Mouse (Mus musculus) adrenal gland, adult 8-10 months (tissue): ENCODE measurements around the gene Ctxn1. TPM values are rescaled to one million over a fixed set of nuclear protein-coding genes. Genes with fewer than 3 reads are reported as not detected.

Source experiments
- DNase-seq: peaks from one replicate; pipeline ENCODE4 v3.0.0; 2022
- total RNA-seq, 4 experiments: library from RNA; stranded (reverse); gene quantifications; 2 replicates each; pipeline ENCODE4 v1.2.4; 2022

Ctxn1 gene
- total RNA-seq, 4 experiments from 2014 or later = 6.9 to 13.5 (median 11.0) TPM

DNA sequence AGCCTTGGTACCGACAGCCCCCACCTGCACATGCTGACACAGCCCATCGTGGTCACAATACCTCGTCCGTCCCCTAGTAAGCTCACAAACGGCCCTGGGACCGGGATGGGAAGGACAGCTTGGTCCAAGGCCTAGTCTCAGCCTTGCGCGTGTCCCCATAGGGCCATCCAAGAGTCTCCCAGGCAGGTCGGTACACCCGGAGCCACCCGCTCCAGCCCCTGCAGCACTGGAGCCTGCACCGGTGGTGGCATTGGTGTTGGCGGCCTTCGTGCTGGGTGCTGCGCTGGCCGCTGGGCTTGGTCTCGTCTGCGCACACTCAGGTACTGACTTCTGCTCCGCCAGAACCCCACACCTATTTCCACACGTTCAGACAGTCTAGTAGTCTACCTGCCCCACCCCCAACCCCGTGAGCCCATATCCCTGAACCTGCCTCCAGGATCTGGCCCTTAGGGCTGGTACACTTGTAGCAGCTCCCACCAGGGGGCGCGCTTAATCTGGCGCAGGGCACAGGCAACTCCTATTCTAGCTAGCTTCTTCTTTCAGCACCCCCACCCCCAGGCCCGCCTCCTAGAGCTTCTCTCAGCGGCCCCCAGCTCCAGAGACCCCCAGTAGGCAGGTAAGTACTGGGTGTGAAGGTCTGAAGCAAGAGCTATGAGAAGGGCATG, 8.6 kb downstream of the Ctxn1 start:
- DNase-seq = peak; percentile 76

DNA sequence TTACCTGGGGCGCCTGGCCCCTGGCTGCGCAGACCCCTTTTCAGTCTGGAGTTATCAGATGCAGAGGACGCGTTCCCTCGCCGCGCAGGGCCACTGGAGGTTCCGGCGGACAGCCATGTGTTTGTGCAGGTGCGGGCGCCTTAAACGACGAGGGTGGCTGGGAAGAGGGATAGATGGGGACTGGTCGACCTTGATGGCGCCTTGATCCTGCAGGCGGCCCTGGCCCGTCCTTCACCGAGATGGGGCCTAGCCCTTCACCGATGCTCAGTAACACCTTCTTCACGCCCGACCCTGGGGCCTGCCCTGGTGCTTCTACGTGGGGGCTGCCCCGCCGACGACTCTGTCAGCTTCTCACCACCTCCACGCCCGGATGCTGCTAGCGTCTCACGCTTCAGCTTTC, 9.9 kb downstream of the Ctxn1 start:
- DNase-seq = no peak

DNA sequence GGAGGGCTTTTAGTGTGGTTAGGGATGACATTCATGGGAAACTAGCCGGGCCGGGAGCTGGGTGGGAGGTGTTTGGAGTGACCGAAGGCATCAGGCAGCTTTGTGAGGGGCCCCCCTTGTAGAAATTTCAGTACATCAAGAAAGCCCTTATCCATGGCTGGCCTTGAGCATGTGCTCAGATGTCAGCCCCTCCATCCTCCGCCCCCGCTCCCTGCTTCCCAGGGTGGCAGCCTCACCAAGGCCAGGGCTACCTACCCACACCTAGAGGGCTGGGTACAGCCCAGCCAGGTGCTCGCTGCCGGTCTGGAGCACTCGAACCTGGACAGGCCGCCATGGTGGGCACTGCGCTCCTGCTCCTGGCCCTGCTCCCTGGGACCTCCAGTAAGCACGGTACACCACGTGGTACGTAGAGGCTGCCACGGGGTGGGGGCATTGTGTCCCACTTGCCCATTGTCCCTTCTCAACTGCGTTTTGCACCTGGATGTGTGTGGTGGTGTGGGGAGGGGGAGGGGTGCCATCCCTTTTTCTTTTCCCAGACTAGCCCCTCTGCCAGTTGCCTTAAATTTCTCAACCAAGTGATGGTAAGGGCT, 11.0 kb downstream of the Ctxn1 start, which contains the start of gene Tgfbr3l:
Tgfbr3l (plus strand) TSS at position 264 of the 590 bp plus-strand sequence.
- DNase-seq = no peak

DNA sequence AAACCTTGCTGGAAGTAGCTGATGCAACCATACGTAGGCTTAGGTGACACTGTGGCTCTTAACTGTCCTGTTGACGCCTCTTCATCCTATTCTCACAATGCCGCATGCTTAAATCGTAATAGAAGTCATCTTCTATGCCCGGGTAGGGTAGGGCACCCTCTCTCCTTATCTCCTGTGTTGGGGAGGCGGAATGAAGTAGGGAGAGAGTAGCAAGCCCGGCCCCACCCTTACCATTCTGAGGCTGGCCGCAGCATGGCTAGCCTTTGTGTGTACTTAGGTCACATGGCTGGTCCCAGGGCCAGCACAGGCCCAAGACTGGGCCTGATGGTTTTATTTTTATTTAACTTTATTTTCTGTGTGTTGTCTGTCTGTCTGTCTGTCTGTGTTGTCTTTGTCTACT, 11.8 kb downstream of the Ctxn1 start:
- no peak for DNase-seq

DNA sequence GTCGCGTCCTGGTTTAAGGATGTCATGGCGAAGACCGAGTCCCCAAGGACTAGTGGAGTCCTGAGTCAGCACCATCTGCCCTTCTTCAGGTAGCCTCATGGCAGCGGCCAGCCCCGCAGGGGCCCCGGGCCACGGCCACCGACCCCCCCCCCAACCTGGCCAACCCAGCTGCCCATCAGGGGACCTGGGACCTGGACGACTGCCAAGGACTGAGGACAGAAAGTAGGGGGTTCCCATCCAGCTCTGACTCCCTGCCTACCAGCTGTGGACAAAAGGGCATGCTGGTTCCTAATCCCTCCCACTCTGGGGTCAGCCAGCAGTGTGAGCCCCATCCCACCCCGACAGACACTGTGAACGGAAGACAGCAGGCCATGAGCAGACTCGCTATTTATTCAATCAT, 13.3 kb downstream of the Ctxn1 start:
- DNase-seq = no peak

DNA sequence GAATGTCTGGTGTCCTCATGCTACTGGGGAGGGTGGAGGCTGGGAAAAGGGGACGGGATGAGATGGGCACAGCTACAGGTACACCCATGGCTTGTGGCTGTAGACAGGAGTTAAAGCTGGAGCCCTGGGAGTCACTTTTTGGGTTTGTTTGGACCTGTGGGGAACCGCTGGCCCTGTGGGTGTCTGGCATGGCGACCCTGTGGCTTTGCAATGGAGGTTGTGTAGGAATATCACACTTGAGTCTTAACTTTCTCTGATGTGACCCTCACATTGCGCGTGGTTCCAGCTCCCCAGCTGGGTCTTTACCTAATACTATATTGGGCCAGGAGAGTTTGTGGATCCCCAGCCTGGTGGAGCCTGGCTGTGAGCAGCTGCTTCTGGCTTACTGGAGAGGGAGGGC, 14.0 kb downstream of the Ctxn1 start:
- DNase-seq = no peak

DNA sequence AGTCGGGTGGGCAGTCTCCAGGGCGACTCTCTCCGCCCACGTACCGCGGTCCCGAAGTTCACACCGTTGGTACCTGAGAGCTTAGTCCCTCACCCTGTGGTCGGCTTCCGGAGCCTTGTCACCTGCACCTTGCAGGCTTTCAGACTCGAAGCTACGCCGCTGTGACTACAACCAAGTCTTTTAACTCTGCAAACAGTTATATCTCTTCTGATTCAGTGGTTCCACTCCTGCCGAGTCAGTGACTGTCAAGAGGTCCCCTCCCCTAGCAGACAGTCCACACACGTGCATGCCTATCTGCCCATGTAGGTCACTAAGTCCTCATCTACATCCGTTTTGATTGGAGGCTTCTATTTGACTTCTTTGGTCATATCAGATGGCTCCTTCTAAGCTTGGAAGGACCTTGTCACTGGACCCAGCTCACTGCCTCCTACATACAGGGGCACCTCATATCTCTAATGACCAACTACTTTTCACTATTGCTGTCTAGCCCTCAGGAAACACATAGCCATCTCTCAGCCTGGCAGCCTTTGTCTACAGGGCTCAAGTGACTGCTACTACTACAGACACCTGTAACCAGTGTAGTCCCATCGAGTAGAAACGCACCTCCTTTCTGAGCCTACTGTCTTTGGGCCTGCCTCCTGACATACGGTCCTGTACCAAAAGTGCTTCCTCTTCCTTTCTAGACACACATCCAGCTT, 19.7 kb downstream of the Ctxn1 start:
- DNase-seq = no peak

DNA sequence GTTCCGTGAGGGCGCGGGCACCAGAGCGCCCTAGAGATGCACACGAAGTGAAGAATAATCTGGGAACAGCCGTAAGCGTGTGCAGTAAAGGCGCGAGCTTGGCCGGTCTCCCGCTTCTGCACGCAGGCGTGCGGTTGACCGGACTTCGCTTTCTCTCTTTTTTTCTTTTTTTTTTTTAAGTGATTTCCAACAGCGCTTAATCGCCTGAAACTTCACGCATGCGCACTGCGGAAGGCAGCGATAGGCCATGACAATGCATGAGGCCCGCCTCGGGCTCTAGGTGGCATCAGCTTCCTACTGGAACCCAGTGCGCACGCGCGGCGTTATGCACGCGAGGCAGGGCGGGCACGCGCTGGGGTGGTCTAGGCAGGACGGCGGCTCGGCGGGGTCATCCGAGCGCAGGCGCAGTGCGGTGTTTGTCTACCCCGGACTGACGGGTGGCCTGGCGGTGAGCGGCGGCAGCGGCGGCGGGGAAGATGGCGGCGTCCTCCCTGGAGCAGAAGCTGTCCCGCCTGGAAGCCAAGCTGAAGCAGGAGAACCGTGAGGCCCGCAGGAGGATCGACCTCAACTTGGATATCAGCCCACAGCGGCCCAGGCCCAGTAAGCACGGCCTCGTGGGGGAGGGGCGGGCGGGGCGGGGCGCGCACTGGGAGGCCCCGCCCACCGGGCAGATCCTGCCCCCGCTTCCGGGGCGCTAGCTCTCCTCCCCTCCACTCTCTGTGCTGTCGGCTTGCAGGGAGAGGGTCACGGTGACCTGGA, 20.5 kb downstream of the Ctxn1 start, which contains the start of the genes Map2k7 and Gm49320:
Map2k7 (plus strand) TSS at position 307 of the 759 bp plus-strand sequence.
Gm49320 (plus strand) TSS at position 432 of the 759 bp plus-strand sequence.
- DNase-seq = peak; percentile 100

DNA sequence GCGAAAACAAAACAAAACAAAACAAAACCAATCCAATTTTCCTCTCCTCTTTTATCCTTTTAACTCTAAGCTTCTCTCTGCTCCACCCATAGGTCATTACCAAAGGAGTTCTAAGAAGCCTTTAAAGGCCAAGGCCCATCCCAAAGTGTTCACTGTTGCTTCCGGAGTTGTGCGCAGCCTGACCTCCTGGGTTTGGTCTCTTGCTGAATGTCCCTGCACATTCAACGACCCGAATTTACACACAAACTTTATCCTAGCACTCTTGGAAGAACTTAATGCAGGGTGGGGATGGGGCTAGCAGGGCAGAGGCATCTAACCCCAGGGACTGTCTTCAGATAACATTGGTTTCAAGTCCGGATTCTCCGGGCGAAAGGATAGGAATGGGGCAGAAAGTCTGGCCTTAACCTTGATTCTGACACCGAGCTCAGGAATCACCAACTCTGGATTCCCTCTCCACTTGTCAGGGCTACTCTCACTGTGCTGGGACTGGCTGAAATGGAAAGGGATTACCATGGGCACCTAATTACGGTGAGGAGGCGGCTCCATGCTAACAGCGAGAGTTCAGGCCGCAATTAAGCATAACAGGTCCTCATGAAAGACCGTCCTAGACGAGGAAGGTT, 21.1 kb downstream of the Ctxn1 start:
- peak; percentile 62 for DNase-seq

DNA sequence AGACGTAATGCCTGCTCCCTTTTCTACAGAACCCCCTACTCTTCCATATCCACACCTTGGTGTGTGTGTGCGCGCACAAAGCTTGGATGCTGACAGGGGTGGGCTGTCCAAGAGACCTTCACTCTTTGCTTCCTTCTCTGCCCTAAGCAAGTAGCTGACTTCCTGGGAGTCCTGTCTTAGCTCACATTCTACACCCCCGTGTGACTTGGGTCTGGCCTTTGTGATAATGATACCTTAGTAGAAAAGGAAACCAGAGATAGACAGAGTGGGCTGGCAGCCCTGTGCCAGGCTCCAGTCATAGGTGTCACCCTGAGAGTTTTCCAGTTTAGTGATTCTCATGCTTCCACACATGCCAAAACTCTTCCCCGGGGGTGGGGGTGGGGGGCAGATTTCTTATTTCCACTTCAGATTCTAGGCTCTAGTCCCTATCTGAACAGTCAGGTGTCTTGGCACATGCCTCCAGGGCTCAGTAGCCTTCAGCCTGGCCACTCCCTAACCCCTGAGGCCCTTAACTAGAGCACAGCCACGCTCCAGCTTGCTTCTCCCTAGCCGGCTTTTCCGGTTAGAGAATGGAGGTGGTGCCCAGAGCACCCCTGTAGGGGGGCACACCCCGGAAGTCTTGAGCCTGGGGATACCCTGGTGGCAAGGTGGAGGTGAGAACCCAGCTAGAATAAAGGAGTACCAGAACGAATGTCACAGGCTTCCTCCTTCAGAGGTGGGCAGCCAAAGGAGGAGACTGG, 28.3 kb downstream of the Ctxn1 start:
- DNase-seq = peak; percentile 14

DNA sequence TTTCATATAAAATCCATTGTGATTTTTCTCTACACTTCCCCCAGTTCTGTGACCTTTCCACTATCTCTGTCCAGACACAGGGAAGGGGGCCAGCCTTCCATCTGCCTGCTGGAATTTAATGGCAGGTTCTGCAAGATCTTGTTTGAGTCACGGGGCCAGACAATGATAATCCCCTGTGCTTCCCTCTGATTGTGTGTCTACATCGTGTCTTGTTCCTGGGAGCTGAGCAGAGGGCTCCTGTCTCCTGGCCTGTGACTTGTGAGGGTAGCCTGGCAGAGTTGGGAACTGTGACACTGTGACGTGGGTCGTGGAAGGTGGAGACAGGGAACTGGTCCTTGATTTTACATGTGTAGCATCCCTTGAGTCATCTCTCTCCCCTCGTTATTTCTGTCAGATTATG, 29.3 kb downstream of the Ctxn1 start:
- DNase-seq = peak; percentile 6

DNA sequence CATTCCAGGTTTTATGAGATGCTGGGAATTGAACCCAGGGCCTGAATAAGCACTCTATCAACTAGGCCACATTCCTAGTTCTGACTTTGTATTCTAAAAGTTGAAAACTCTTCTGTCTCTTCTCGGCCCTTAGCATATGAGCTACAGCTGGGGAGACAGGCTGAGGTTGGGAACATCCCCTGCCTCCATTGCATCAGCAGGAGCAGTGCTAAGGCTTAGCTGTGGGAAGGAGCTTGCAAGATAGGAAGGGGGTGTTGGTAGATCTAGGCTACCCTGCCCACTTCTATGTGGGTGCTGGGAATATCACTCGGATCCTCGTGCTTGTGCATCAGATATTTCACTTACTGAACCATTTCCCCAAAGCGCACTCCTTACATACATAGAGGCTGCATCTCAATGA, 31.2 kb downstream of the Ctxn1 start:
- no peak for DNase-seq

DNA sequence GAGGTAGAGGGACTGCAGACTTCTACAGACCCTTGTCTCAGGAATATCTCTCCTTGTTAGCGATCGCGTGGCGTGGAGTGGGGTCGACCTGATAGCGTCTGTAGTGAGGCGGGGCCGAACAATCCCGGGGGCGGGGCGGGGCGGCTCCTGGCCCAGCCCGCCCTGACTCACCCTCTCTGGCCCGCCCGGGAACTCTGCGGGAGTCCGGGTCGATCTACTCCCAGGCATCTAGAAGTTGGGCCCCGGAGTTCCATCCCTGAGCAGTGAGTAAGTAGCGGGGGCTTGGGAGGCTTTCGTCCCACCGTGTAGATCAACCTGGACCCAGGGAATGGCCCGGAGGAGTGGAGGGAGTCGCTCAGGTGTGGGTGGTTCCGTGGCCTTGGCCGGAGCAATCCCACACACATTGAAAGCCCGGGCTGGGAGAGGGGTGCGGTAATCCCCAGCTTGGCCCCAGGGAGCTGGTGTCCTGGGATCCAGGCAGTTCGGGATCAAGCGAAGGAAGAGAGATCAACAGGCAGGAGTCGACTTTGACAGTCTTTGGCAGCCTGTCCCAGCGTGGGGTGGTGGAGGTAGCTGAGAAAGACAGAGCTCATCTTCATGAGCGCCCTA, 32.2 kb downstream of the Ctxn1 start, which contains the start of gene Lrrc8e:
Lrrc8e (plus strand) TSS at position 89 of the 609 bp plus-strand sequence.
- peak; percentile 62 for DNase-seq

DNA sequence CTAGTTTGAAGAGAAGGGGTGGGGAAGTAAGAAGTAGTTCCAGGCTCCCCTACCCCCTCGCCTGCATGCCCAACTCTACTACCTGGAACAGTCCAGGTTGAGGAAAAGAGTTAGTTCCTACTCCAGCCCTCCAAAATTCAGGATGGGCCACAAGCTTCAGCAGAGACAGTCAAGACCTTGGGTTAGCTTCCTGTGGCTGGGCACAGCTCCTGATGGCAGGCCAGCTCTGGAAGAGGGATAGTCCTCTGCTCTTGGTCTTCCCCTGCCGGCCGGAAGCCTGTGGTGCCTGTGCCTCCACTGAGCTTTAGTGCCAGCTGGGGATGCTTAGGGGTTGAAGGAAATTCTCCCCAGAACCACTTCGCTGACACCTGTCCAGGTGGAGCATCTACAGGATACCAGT, 32.8 kb downstream of the Ctxn1 start:
- DNase-seq = no peak

DNA sequence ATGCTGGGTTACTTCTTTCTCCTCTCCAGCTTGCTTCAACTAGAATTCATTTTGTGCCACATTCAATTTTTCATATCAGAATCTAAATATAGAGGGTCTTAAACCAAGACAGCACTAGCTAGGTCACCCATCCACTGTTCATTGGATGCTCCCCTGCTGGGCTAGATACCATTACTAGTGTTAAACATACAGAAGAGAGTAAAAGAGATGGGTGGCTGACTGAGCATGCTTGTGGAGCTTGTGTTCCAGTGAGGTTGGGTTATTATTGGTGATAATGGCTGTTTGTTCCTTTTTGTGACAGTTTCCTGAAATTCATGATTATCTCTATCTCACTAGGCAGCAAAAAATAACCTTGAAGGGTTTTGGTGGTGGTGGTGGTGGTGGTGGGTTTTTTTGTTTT, 37.0 kb downstream of the Ctxn1 start:
- no peak for DNase-seq

DNA sequence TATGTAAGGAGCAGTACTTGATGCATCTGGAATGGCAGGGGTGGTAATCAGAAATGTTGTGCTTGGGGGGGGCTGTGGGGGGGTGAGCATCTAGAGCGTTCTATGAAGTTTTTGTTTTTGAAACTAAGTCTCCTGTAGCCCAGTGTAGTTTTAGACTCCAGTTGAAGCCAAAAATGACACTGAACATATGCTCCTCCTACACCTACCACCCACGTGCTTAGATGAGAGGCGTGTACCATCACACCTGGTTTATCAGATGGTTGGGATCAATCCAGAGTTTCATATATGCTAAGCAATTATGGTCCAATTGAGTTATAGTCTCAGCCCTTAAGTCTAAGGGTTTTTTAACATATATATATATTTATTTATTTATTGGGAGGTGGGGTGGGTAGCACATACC, 39.5 kb downstream of the Ctxn1 start:
- DNase-seq = no peak

DNA sequence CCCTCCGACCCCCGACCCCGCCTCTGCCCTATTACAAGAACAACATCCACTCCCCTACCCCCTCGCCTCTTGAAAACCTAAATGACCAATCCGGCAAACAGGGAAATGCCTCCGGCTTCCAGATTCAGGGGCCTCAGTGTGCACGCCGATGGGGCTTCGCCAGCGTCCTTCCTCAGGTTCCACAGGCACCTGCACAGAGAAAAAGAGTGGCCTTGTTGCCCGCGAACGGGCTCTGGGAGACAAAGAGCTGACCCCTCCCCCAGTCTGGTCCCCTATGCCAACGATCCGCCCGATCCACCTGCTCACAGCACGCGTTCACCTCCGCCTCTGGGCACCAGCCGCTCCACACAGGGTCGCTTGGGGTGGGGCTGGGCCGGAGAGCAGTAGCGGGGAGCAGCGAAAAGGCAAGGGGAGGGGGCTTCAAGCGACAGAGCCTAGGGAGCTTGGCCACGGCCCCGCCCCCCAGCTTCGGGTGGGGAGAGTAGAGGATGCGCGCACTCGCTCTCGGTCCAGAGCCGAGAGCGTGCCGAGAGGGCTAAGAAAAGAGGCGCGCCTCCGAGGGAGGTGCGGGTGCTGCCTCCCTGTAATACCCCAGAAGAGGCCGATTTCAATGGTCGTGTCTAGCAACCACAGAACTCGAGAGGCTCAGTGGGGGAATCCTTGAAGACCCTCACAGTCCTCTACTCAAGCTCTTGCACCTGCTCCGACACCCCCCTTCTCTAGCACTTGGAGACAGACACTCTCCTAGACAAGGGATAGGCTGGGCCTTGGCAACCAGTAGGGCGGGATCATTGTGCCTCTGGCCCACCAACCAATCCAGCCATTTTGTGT, 42.1 kb downstream of the Ctxn1 start, which contains the start of gene Prr36:
Prr36 (minus strand) TSS at position 669 of the 831 bp plus-strand sequence.
- no peak for DNase-seq

DNA sequence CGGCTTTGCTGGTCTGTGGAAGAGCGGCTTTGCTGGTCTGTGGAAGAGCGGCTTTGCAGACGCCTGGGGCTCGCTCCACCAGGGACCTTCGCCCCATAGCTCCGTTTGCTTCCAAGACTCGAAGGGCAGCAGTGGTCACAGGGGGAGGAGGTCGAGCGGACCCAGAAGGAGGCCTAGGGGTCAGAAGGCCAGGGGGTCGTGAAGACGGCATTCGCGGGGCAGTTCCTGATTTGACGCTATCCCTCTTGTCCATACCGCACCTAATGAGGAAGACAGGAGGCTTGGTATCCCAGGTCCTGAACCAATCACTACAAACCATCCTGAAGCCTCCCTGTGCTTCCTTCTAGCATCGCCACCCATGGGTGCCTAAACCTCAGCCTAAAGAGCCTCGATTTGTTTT, 42.8 kb downstream of the Ctxn1 start:
- no peak for DNase-seq

DNA sequence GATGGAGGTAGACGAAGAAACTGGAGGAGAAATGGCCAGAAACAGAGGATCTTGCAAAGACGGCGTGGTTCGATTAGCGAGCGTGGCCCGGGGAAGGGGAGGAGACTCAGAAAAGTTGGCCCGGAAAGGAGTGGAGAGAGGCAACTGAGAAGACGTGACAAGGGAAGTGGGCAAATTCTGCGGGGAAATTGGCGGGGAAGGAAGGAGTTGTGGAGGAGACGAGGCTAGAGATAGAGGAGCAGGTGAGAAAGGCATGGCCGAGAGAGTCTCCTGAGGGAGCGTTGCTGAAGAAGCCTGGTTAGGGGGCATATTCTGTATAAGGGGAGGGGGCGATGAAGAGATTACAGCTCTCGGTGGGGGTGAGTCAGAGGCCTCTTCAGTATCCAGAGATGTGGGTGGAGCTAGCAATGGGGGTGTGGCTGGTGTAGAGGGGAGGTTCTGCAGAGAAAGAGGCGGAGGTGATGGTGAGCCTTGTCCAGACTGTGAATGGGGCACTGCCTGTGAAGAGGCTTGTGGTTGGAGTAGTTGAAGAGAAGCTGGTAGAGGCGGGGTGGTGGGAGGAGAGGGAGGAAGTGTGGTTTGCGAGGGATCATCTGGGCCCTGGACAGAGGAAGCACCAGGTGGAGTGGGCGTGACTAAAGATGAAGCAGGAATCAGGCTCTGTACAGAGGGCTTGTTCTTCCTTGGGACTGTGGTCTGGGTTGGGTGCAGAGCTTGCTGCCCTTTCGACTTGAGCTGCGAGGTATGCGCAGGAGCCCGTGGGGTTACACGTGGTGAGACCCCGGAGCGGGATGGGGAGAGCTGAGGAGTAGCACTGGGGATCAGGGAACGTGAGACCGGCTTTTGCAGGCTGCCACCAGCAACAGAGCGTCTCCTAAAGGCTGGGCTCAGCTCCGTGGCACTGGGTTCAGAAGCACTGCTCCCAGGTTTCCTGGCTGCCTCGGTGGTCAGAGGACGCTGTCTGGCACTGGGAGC, 44.8 kb downstream of the Ctxn1 start:
- peak; percentile 88 for DNase-seq
